Mouse (Mus musculus): ENCODE data around the gene Flt1. TPM values are rescaled to one million over a fixed set of nuclear protein-coding genes. Genes with fewer than 3 reads are reported as not detected.
A peak's percentile ranks its signal among the peaks of the same experiment; 100 is the strongest.

Flt1 gene
- polyA plus RNA-seq, 1 experiment from 2014 or later, result 14.0 TPM

DNA sequence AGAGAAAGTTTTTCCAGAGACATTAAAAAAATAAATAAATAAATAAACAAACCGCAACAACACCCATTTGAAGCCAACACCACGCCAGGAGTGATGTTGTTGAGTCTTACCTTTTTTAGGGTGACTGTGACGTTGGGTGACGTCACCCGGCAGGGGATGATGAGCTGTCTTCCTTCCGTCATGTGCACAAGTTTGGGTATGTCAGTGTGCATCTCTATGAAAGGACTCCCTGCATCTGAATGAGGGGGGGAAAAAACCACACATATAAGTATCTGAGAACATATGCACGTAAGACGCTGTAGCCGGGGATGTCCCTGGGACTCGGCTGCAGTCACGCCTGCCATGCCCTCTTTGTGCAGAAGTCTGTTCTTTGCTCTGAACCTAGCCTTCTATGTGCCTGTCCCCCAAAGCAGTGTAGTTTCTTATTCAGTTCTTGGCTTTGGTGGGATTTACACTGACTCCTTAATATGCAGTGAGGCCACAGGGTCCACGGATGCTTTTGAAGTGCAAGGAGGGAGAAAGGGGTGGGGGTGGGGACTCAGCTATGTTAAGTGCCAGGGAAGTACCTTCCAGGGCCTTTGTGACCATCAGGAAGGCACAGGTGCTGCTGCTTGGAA, 42.0 kb downstream of the Flt1 start:
- Histone ChIP-seq H3K9me3 (replicated peaks; ENCODE audit: control insufficient read depth, low read length, poor library complexity, severe bottlenecking) (no peaks in the 10 kb centered on the region), H3K4me2 (ENCODE audit: low read length) (no peak overlapping the region), H3K27ac (ENCODE audit: low read length) (no peak overlapping the region), H3K27me3 (ENCODE audit: control insufficient read depth, insufficient read depth, low read depth, low read length) (no peaks in the 10 kb centered on the region), H3K4me1 (ENCODE audit: control insufficient read depth, insufficient read depth, low read length) (peaks cover 9% of the 10 kb centered on the region), H3K9ac (ENCODE audit: low read depth, low read length) (no peak overlapping the region), H3K36me3 (ENCODE audit: control insufficient read depth, insufficient read depth, low read length) (no peaks in the 10 kb centered on the region), H3K4me3 (ENCODE audit: low read depth, low read length) (no peak overlapping the region)
- no peak for ATAC-seq
- WGBS, result 78% methylated on average over 12 of the region's 12 CpGs

DNA sequence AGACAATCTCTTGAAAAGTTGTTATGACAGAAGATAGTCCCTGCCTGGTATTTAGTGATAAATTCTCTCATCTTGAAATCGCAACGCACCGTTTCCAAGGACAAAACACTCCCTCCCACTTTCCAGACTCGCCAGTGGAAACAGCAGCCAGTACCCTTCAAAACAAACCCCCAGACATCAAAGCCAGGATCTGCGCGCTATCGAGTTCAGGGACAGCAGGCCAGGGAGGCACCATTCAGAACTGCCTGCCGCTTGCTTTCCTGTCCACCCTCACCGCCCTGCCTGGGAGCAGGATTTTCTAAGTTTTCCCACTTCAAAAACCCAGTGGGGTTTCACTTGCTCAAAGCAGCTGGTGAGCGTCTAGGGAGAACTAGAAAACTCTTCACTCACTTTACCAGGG, 44.6 kb downstream of the Flt1 start:
- H3K4me1 ChIP-seq (ENCODE audit: control insufficient read depth, insufficient read depth, low read length), result peaks cover 9% of the 10 kb centered on the region
- no peak overlapping the region for H3K27ac ChIP-seq (ENCODE audit: low read length)
- no peak overlapping the region for H3K4me3 ChIP-seq (ENCODE audit: low read depth, low read length)
- WGBS, result 19% methylated on average over 10 of the region's 10 CpGs
- no peak; the same call in 1 of the 2 replicates for ATAC-seq
- no peaks in the 10 kb centered on the region for H3K36me3 ChIP-seq (ENCODE audit: control insufficient read depth, insufficient read depth, low read length)
- H3K9ac ChIP-seq (ENCODE audit: low read depth, low read length), result no peak overlapping the region
- H3K4me2 ChIP-seq (ENCODE audit: low read length), result peak overlapping the region; percentile 33
- H3K27me3 ChIP-seq (ENCODE audit: control insufficient read depth, insufficient read depth, low read depth, low read length), result no peaks in the 10 kb centered on the region
- no peaks in the 10 kb centered on the region for H3K9me3 ChIP-seq (replicated peaks; ENCODE audit: control insufficient read depth, low read length, poor library complexity, severe bottlenecking)

DNA sequence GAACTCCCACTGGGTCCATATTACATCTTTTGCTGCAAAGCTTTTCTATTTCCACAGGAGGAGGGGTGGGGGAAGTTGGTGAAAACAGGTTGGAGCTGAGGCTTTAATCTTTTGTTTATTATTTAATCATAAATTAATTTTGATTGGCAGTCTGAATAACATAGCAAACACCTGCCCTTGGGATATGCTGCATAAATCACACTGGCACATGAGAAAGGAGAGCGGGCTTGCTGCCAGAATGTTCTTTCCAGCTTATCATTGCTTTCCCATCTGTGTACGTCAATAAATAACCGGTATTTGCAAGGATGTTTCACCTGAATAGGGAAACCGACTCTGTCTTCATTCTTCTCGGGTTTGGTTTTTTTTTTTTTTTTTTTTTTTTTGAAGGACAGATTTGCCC, 45.1 kb downstream of the Flt1 start:
- no peaks in the 10 kb centered on the region for H3K27me3 ChIP-seq (ENCODE audit: control insufficient read depth, insufficient read depth, low read depth, low read length)
- no peak overlapping the region for H3K9ac ChIP-seq (ENCODE audit: low read depth, low read length)
- no peak overlapping the region for H3K27ac ChIP-seq (ENCODE audit: low read length)
- H3K4me1 ChIP-seq (ENCODE audit: control insufficient read depth, insufficient read depth, low read length), result peaks cover 9% of the 10 kb centered on the region
- H3K9me3 ChIP-seq (replicated peaks; ENCODE audit: control insufficient read depth, low read length, poor library complexity, severe bottlenecking), result no peaks in the 10 kb centered on the region
- no peak overlapping the region for H3K4me2 ChIP-seq (ENCODE audit: low read length)
- ATAC-seq, result no peak
- no peaks in the 10 kb centered on the region for H3K36me3 ChIP-seq (ENCODE audit: control insufficient read depth, insufficient read depth, low read length)
- 52% methylated on average over 5 of the region's 5 CpGs for WGBS
- H3K4me3 ChIP-seq (ENCODE audit: low read depth, low read length), result no peak overlapping the region

DNA sequence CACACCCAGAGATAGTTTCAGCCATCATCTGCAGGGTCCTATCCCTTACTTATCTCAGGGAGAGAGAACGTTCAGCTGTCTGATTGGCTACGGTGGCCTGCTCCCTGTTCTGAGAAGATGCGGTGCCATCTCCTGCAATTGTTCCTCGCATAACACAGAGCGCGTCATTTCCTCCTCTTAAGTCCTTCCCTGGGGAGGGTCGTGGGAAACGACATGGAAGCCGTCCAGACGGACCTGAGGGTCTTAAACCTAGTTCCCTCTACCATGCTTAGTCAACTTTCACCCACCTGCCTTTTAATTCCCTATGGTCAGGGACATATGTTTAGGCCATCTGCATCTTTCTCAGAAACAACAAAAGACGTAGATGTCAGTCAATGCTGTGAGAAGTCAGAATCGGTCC, 46.5 kb downstream of the Flt1 start:
- Histone ChIP-seq H3K9me3 (replicated peaks; ENCODE audit: control insufficient read depth, low read length, poor library complexity, severe bottlenecking) (no peaks in the 10 kb centered on the region), H3K4me2 (ENCODE audit: low read length) (no peak overlapping the region), H3K4me3 (ENCODE audit: low read depth, low read length) (no peak overlapping the region), H3K36me3 (ENCODE audit: control insufficient read depth, insufficient read depth, low read length) (no peaks in the 10 kb centered on the region), H3K9ac (ENCODE audit: low read depth, low read length) (no peak overlapping the region), H3K27ac (ENCODE audit: low read length) (no peak overlapping the region), H3K4me1 (ENCODE audit: control insufficient read depth, insufficient read depth, low read length) (peaks cover 9% of the 10 kb centered on the region), H3K27me3 (ENCODE audit: control insufficient read depth, insufficient read depth, low read depth, low read length) (no peaks in the 10 kb centered on the region)
- no peak for ATAC-seq
- WGBS, result 73% methylated on average over 12 of the region's 12 CpGs

DNA sequence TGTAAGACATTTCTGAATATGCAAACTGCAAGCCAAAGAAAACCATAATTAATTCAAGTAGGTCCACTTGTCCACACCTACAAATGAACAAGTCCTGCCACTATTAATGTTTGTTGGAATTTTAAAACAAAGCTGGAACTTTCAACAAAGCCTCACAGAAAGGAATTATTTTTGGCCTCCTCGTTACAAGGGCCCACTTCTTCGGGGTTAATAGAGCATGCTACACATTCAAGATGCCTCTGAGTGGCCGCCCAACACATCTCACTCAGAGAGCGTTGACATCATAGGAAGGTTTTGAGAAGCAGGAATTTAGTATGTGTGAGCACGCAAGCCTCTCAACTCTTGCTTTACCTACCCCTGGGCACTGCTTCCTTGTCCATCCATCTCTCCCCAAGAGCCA, 50.0 kb downstream of the Flt1 start:
- Histone ChIP-seq H3K27me3 (ENCODE audit: control insufficient read depth, insufficient read depth, low read depth, low read length) (no peaks in the 10 kb centered on the region), H3K4me1 (ENCODE audit: control insufficient read depth, insufficient read depth, low read length) (peaks cover 2% of the 10 kb centered on the region), H3K27ac (ENCODE audit: low read length) (no peak overlapping the region), H3K9ac (ENCODE audit: low read depth, low read length) (no peak overlapping the region), H3K4me2 (ENCODE audit: low read length) (no peak overlapping the region), H3K9me3 (replicated peaks; ENCODE audit: control insufficient read depth, low read length, poor library complexity, severe bottlenecking) (no peaks in the 10 kb centered on the region), H3K4me3 (ENCODE audit: low read depth, low read length) (no peak overlapping the region), H3K36me3 (ENCODE audit: control insufficient read depth, insufficient read depth, low read length) (no peaks in the 10 kb centered on the region)
- WGBS, result 80% methylated on average over 5 of the region's 5 CpGs
- no peak for ATAC-seq

DNA sequence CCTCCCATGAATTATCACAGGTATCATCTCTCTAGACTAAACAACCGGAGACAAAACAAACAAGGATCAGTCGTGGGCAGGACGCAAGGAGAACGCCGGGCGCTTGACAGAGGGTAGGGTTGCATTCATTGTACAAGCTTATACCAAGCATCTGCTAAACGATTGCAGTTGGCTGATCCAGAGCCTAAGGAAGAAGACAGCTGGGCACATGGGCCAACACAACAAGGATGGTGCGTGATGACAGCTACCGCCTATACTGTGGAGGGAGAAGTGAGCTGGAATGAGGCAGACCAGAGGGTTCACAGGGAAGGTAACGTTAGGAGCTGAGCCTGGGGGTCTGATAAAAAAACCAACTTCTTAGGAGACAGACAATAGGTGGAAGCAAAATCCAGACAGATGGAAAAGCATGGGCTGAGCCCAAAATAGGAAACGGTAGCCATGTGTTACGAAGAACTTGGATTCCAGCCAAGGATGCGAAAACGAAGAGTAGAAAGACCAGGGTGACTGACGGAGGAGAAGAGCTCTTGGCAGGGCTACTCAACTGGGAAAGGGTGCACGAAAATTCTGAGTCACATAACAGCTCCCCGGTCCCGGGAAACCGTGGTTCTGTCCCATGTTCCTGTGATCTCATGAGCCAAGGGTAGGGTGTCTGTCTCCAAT, 53.9 kb downstream of the Flt1 start:
- Histone ChIP-seq H3K9ac (ENCODE audit: low read depth, low read length) (no peak overlapping the region), H3K4me3 (ENCODE audit: low read depth, low read length) (no peak overlapping the region), H3K27ac (ENCODE audit: low read length) (no peak overlapping the region), H3K4me2 (ENCODE audit: low read length) (no peak overlapping the region), H3K27me3 (ENCODE audit: control insufficient read depth, insufficient read depth, low read depth, low read length) (no peaks in the 10 kb centered on the region), H3K9me3 (replicated peaks; ENCODE audit: control insufficient read depth, low read length, poor library complexity, severe bottlenecking) (no peaks in the 10 kb centered on the region), H3K4me1 (ENCODE audit: control insufficient read depth, insufficient read depth, low read length) (no peaks in the 10 kb centered on the region), H3K36me3 (ENCODE audit: control insufficient read depth, insufficient read depth, low read length) (no peaks in the 10 kb centered on the region)
- no peak for ATAC-seq
- WGBS, result 86% methylated on average over 19 of the region's 19 CpGs

DNA sequence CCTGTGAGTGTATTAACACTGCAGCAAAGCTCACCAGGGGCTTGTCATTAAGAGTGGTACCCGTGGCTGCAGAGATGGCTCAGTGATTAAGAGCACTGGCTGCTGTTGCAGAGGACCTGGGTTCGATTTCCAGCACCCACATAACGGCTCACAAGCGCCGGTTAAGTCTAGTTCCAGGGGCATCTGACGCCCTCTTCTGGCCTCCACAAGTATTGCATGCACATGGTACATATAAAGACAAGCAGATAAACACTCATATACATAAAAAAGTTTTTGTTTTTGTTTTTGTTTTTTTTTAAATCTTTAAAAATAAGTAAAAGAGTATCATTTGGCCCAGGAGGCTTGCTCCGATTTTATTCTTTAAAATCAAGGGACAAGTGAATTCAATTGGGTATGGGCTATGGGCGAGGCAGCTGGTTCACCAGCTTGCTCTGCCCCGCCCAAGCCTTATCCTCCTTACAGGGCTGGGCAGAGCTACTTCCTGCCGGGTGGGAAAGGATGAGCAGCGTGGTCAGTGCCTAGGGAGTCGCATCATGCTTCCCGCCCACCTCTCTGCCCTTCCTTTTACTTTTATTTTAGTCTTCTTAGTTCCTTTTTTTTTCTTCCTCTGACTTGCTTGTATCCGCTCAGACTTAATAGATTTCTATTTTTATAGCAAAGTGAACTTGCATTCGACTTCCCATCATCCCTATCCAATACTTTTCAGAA, 57.0 kb downstream of the Flt1 start:
- 88% methylated on average over 15 of the region's 15 CpGs for WGBS
- ATAC-seq, result no peak
- Histone ChIP-seq H3K27ac (ENCODE audit: low read length) (no peak overlapping the region), H3K9ac (ENCODE audit: low read depth, low read length) (no peak overlapping the region), H3K27me3 (ENCODE audit: control insufficient read depth, insufficient read depth, low read depth, low read length) (no peaks in the 10 kb centered on the region), H3K4me3 (ENCODE audit: low read depth, low read length) (no peak overlapping the region), H3K4me1 (ENCODE audit: control insufficient read depth, insufficient read depth, low read length) (no peaks in the 10 kb centered on the region), H3K4me2 (ENCODE audit: low read length) (no peak overlapping the region), H3K36me3 (ENCODE audit: control insufficient read depth, insufficient read depth, low read length) (no peaks in the 10 kb centered on the region), H3K9me3 (replicated peaks; ENCODE audit: control insufficient read depth, low read length, poor library complexity, severe bottlenecking) (no peaks in the 10 kb centered on the region)

DNA sequence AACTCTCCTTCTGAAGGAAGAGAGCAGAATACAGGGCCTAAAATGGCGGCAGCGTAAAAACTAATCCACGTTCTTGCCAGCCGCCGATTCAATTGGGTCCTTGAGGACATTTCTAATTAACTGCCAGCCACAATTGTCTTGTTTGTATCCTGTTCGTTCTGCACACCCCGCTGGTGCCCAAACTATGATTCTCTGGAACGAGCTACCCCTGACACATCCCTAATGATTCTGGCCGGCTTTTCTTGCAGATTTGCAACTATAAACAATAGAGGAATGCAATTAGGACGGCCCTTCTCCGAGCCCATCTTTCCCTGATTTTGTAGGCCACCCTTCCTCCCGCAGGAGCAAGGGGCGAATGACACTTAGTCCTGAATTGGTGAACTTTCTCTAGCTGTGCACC, 59.9 kb downstream of the Flt1 start:
- WGBS, result 85% methylated on average over 13 of the region's 13 CpGs
- Histone ChIP-seq H3K4me3 (ENCODE audit: low read depth, low read length) (no peak overlapping the region), H3K9me3 (replicated peaks; ENCODE audit: control insufficient read depth, low read length, poor library complexity, severe bottlenecking) (no peaks in the 10 kb centered on the region), H3K4me1 (ENCODE audit: control insufficient read depth, insufficient read depth, low read length) (no peaks in the 10 kb centered on the region), H3K27me3 (ENCODE audit: control insufficient read depth, insufficient read depth, low read depth, low read length) (no peaks in the 10 kb centered on the region), H3K27ac (ENCODE audit: low read length) (no peak overlapping the region), H3K36me3 (ENCODE audit: control insufficient read depth, insufficient read depth, low read length) (no peaks in the 10 kb centered on the region), H3K9ac (ENCODE audit: low read depth, low read length) (no peak overlapping the region), H3K4me2 (ENCODE audit: low read length) (no peak overlapping the region)
- ATAC-seq, result no peak

DNA sequence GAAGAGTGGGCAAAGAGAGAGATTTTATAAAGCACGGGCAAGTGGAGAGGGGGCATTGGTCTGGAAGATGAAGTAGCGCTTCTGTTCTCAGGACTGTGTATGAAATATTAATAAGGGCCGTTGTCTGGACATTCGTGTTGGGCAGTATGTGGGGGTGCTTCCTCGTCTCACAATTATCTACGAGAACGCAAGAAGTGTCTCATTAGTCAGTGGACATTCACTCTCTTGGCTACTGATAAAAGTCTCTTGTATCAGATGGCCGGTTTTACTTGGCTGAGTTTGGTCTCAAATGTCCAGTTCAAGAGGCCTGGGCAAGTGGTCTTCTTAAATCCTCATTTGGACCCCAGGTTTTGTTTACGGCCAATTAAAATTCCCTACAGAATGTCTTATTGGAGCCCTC, 60.4 kb downstream of the Flt1 start:
- no peaks in the 10 kb centered on the region for H3K27me3 ChIP-seq (ENCODE audit: control insufficient read depth, insufficient read depth, low read depth, low read length)
- no peaks in the 10 kb centered on the region for H3K36me3 ChIP-seq (ENCODE audit: control insufficient read depth, insufficient read depth, low read length)
- no peak overlapping the region for H3K9ac ChIP-seq (ENCODE audit: low read depth, low read length)
- no peaks in the 10 kb centered on the region for H3K9me3 ChIP-seq (replicated peaks; ENCODE audit: control insufficient read depth, low read length, poor library complexity, severe bottlenecking)
- no peak overlapping the region for H3K4me2 ChIP-seq (ENCODE audit: low read length)
- no peak overlapping the region for H3K27ac ChIP-seq (ENCODE audit: low read length)
- ATAC-seq, result no peak
- H3K4me3 ChIP-seq (ENCODE audit: low read depth, low read length), result no peak overlapping the region
- no peaks in the 10 kb centered on the region for H3K4me1 ChIP-seq (ENCODE audit: control insufficient read depth, insufficient read depth, low read length)
- WGBS, result 91% methylated on average over 9 of the region's 9 CpGs

Data from midbrain, embryonic 16.5 days (tissue).